Mouse (Mus musculus) erythroblast, embryonic 14.5 days (primary cell): Measurements from ENCODE around the gene Grm7.

Experiments
- GATA1 ChIP-seq: IDR thresholded peaks from 2 replicates; pipeline ENCODE4 v1.6.1; 2012; ENCODE audit warnings: low read length, inconsistent platforms, mixed read lengths
- TAL1 ChIP-seq: IDR thresholded peaks from 3 replicates; pipeline ENCODE4 v1.6.1; 2012; ENCODE audit warnings: low read length, inconsistent platforms, mixed read lengths

- TF ChIP-seq TAL1 (no peak), GATA1 (no peak)
These were observed 400.5 kb downstream of the Grm7 start for GRCm38 (mm10) chr6:111045896-111046295.
